Mouse (Mus musculus) limb, embryonic 10.5 days (tissue): ENCODE results near the gene Ppp1r36. TPM values are rescaled to one million over a fixed set of nuclear protein-coding genes. Genes with fewer than 3 reads are reported as not detected.

Experiments used
- DNase-seq: peaks from one replicate; pipeline ENCODE4 v3.0.0-alpha.2; 2017; ENCODE audit warnings: low spot score
- H3K27ac ChIP-seq: fragments of 300-500 bp; sonication (generic); 2 replicates; pipeline ENCODE4 v1.5.1; 2016; ENCODE audit warnings: mild to moderate bottlenecking
- H3K27me3 ChIP-seq: fragments of 300-500 bp; sonication (generic); 2 replicates; pipeline ENCODE4 v1.6.1; 2016; ENCODE audit warnings: low read depth, mild to moderate bottlenecking; ENCODE audit not compliant: poor library complexity, severe bottlenecking
- H3K36me3 ChIP-seq: fragments of 300-500 bp; sonication (generic); 2 replicates; pipeline ENCODE4 v1.6.1; 2016; ENCODE audit warnings: mild to moderate bottlenecking, moderate library complexity
- H3K4me1 ChIP-seq: fragments of 300-500 bp; sonication (generic); 2 replicates; pipeline ENCODE4 v1.6.1; 2016
- H3K4me3 ChIP-seq: fragments of 300-500 bp; sonication (generic); 2 replicates; pipeline ENCODE4 v1.5.1; 2016; ENCODE audit warnings: mild to moderate bottlenecking, moderate library complexity
- H3K9me3 ChIP-seq: fragments of 300-500 bp; sonication (generic); replicated peaks from 2 replicates; pipeline ENCODE4 v1.6.1; 2016; ENCODE audit warnings: mild to moderate bottlenecking
- WGBS: fragments of 180-500 bp; shearing (Covaris S2); methylation state at CpG from one replicate; pipeline ENCODE4 v1.1.7; 2016; 5-methylcytosine and 5-hydroxymethylcytosine counted together
- polyA plus RNA-seq: library from polyadenylated mRNA; unstranded; fragments of >200 nt; fragmentation: Nextera tagmentation; extraction: Ambion mirVana; gene quantifications from 2 replicates; pipeline ENCODE4 v1.2.1, GENCODE M21; 2016

The Ppp1r36 gene
- polyA plus RNA-seq, 1 experiment from 2014 or later = 2.2 TPM

- DNase-seq = no peak
- H3K4me3 ChIP-seq = no peak overlapping the region
- H3K9me3 ChIP-seq = no peaks in the 10 kb centered on the region
- WGBS = 54% methylated on average over 7 of the region's 7 CpGs
- H3K36me3 ChIP-seq = peaks cover 19% of the 10 kb centered on the region
- H3K4me1 ChIP-seq = peaks cover 30% of the 10 kb centered on the region
- H3K27me3 ChIP-seq = no peaks in the 10 kb centered on the region
- H3K27ac ChIP-seq = no peak overlapping the region
Observed at GRCm38 (mm10) chr12:76376649-76377048, 40.7 kb upstream of the Ppp1r36 start.

DNA sequence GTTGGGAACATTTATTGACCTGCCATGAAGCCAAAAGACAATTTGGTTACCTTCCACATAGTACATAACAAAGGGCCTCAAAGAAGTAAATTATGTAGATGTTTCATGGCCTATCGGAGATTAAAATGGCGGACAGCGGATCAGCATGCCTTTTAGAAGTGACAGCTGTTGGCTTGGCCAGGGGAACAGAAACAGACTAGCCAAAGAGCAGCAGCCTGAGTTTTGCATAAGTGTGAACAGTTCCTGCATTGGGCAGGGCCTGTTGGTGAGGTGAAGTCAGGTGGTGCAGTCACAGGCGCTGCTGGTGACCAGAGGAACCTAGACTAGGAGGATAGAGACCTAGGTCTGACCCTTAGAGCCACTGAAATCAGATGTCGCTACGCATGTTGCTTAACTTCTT is 40.3 kb upstream of the Ppp1r36 start:
- Histone ChIP-seq H3K4me1 (peaks cover 26% of the 10 kb centered on the region), H3K36me3 (peaks cover 21% of the 10 kb centered on the region), H3K4me3 (no peak overlapping the region), H3K9me3 (no peaks in the 10 kb centered on the region), H3K27me3 (no peaks in the 10 kb centered on the region), H3K27ac (no peak overlapping the region)
- WGBS = 94% methylated on average over 6 of the region's 6 CpGs
- DNase-seq = no peak

- Histone ChIP-seq H3K27me3 (no peaks in the 10 kb centered on the region), H3K9me3 (no peaks in the 10 kb centered on the region), H3K36me3 (peaks cover 21% of the 10 kb centered on the region), H3K4me3 (no peak overlapping the region), H3K27ac (no peak overlapping the region), H3K4me1 (peaks cover 20% of the 10 kb centered on the region)
- WGBS = 90% methylated on average over 3 of the region's 3 CpGs
- no peak for DNase-seq
Observed at GRCm38 (mm10) chr12:76377726-76378125, 39.6 kb upstream of the Ppp1r36 start.

- no peak overlapping the region for H3K27ac ChIP-seq
- H3K27me3 ChIP-seq = no peaks in the 10 kb centered on the region
- no peak overlapping the region for H3K4me3 ChIP-seq
- 90% methylated on average over 5 of the region's 5 CpGs for WGBS
- no peak for DNase-seq
- H3K9me3 ChIP-seq = no peaks in the 10 kb centered on the region
- H3K4me1 ChIP-seq = peaks cover 16% of the 10 kb centered on the region
- H3K36me3 ChIP-seq = peaks cover 30% of the 10 kb centered on the region
Observed at GRCm38 (mm10) chr12:76378556-76378955, 38.8 kb upstream of the Ppp1r36 start.

DNA sequence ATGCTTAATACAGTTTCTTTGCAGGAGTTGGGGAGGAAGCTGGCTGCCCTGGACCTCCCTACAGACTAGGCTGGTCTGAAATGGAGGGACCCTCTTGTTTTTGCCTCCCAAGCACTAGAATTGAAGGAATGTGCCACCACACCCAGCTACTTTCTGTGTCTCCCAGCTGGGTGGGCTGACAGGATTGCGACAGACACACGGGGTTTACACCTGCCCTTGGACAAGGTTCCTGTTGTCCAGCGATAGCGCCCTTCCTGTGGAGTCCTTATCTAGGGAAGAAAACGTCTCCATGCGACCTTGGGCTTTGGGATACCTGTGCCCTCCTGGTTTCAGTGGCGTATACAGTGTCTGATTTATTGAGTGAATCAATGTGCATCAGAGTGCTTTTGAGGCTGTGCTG is 37.2 kb upstream of the Ppp1r36 start:
- 89% methylated on average over 7 of the region's 7 CpGs for WGBS
- no peak for DNase-seq
- Histone ChIP-seq H3K27ac (no peak overlapping the region), H3K27me3 (no peaks in the 10 kb centered on the region), H3K36me3 (peaks cover 45% of the 10 kb centered on the region), H3K4me3 (no peak overlapping the region), H3K9me3 (no peaks in the 10 kb centered on the region), H3K4me1 (peaks cover 6% of the 10 kb centered on the region; the same call in 1 of the 2 replicates)

- Histone ChIP-seq H3K36me3 (peaks cover 81% of the 10 kb centered on the region), H3K27ac (no peak overlapping the region), H3K9me3 (no peaks in the 10 kb centered on the region), H3K4me1 (no peaks in the 10 kb centered on the region), H3K27me3 (no peaks in the 10 kb centered on the region), H3K4me3 (no peak overlapping the region)
- 91% methylated on average over 8 of the region's 8 CpGs for WGBS
- no peak for DNase-seq
Observed at GRCm38 (mm10) chr12:76385342-76385741, 32.0 kb upstream of the Ppp1r36 start.

DNA sequence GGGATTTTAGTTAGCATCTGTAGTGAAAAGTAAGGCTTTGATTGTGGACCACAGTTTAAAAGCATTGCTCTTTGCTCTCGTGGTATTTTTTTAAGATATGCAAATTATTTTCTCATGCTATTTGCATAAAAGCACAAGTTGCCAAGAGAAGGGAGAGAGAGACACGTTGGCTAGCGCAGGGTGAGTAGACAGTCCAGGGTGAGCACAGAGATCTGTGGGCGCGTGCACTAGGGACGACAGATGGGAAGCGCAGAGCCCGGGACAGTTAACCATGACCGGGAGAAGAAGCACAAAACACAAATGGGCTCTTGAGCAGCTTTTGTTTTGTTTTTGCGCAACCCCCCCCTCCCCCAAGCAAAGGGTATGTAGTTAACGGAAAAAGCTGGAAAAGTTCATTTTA is 28.5 kb upstream of the Ppp1r36 start:
- Histone ChIP-seq H3K4me3 (no peak overlapping the region), H3K27ac (no peak overlapping the region), H3K27me3 (no peaks in the 10 kb centered on the region), H3K9me3 (no peaks in the 10 kb centered on the region), H3K4me1 (no peaks in the 10 kb centered on the region), H3K36me3 (peaks cover 67% of the 10 kb centered on the region)
- DNase-seq = no peak
- WGBS = 95% methylated on average over 11 of the region's 11 CpGs

DNA sequence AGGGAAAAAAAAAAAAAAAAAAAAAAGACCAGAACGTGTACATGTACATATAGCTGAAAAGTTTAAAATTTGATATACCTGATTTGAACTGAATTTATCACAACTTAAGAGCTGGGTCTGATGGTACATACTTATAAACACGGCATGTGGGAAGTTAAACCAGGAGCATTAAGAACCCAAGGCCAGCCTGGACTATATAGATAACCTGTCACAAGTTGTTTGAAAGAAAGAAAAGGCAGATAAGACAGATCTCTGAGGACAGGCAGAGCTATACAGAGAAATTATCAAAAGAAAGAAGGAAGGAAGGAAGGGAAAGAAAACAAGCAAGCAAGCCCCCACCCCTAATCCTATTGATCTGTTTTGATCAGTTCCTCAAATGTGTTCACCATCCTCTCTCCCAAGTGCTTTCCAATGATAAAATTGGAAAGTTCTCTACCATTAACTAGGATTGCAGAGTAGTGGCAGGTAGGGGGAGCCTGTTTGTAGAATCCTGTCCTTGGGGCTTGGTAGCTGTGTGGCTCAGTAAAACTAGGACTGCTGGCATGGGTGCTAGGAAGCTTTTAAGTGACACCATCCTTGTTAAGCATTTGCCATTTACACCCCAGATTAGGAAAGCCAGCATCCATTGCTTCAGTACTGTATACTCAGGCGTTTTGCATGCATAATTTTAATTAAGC is 25.6 kb upstream of the Ppp1r36 start:
- Histone ChIP-seq H3K4me1 (no peaks in the 10 kb centered on the region), H3K27ac (no peak overlapping the region), H3K36me3 (peaks cover 37% of the 10 kb centered on the region), H3K4me3 (no peak overlapping the region), H3K9me3 (no peaks in the 10 kb centered on the region), H3K27me3 (no peaks in the 10 kb centered on the region)
- 83% methylated on average over 3 of the region's 3 CpGs for WGBS
- DNase-seq = no peak

GRCm38 (mm10) chr12:76392979-76393378 is 24.4 kb upstream of the Ppp1r36 start:
- Histone ChIP-seq H3K4me1 (no peaks in the 10 kb centered on the region), H3K9me3 (no peaks in the 10 kb centered on the region), H3K27ac (no peak overlapping the region), H3K4me3 (no peak overlapping the region), H3K27me3 (no peaks in the 10 kb centered on the region), H3K36me3 (peaks cover 30% of the 10 kb centered on the region)
- 82% methylated on average over 5 of the region's 5 CpGs for WGBS
- no peak for DNase-seq

DNA sequence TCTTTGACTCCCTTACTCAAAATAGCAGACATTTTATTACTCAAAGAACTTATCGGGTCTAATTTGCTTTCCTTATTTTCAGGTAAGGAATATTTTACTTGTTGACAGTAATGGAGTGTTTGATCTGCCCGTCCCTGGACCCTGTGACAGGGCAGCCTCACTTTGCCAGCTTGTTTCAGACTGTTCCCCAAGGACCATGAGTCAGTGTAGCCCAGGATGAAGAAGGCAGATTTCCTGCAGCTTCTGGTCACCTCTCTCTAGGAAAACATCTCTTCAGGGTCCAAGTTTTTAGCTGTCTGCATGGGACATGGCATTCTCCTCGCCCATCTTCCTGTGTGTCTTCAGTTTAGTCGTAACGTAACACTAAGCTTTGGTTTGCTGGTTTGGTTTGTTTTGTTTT is 20.1 kb upstream of the Ppp1r36 start:
- Histone ChIP-seq H3K9me3 (no peaks in the 10 kb centered on the region), H3K27ac (no peak overlapping the region), H3K27me3 (peaks cover 8% of the 10 kb centered on the region), H3K36me3 (0 out of 2 replicates have a peak, but pooled peaks cover under 1% of the 10 kb centered on the region), H3K4me1 (no peaks in the 10 kb centered on the region), H3K4me3 (no peak overlapping the region)
- DNase-seq = no peak
- WGBS = 82% methylated on average over 5 of the region's 5 CpGs

- H3K4me3 ChIP-seq = no peak overlapping the region
- no peak overlapping the region for H3K27ac ChIP-seq
- H3K4me1 ChIP-seq = peaks cover 31% of the 10 kb centered on the region
- peaks cover 41% of the 10 kb centered on the region for H3K27me3 ChIP-seq
- WGBS = 53% methylated on average over 3 of the region's 3 CpGs
- H3K9me3 ChIP-seq = no peaks in the 10 kb centered on the region
- no peak for DNase-seq
- H3K36me3 ChIP-seq = no peaks in the 10 kb centered on the region
Observed at GRCm38 (mm10) chr12:76401674-76402073, 15.7 kb upstream of the Ppp1r36 start.

- Histone ChIP-seq H3K4me3 (peak overlapping the region; percentile 79), H3K27ac (peak overlapping the region; percentile 92), H3K4me1 (peaks cover 31% of the 10 kb centered on the region), H3K27me3 (peaks cover 53% of the 10 kb centered on the region), H3K9me3 (no peaks in the 10 kb centered on the region), H3K36me3 (no peaks in the 10 kb centered on the region)
- under 1% methylated on average over 54 of the region's 54 CpGs for WGBS
- DNase-seq = peak; percentile 42
Observed at GRCm38 (mm10) chr12:76402991-76403885, 14.1 kb upstream of the Ppp1r36 start.

- H3K4me3 ChIP-seq = peak within 1 kb of the TSS; percentile 79
- WGBS = under 1% methylated on average over 54 of the region's 54 CpGs
- no peaks in the 10 kb centered on the region for H3K36me3 ChIP-seq
- DNase-seq = peak; percentile 97
- no peaks in the 10 kb centered on the region for H3K9me3 ChIP-seq
- H3K27me3 ChIP-seq = peaks cover 53% of the 10 kb centered on the region
- peaks cover 35% of the 10 kb centered on the region for H3K4me1 ChIP-seq
- peak within 1 kb of the TSS; percentile 92 for H3K27ac ChIP-seq
Observed at GRCm38 (mm10) chr12:76403886-76404537, 13.3 kb upstream of the Ppp1r36 start, which contains the start of gene Hspa2. Gene Hspa2, plus strand, starts transcription at chr12:76404176.
